Mouse (Mus musculus): ENCODE measurements at regions not wholly inside any gene's neighbourhood (a gene's known extent, or its start where the extent isn't known, plus 50 kb on each side); places are given as distances from the start of the nearest gene placed in this dataset.
"Not testable (repeated sequence)": the region's sequence is repeated elsewhere in the genome, so short reads cannot be mapped to it uniquely, and the experiment has no call there.

- Histone ChIP-seq H3K4me1 (replicated peaks; ENCODE audit: control insufficient read depth, insufficient read depth, low read length) (no peaks in the 10 kb centered on the region), H3K4me3 (ENCODE audit: control insufficient read depth, insufficient read depth, low read length) (no peak overlapping the region), H3K36me3 (ENCODE audit: control insufficient read depth, insufficient read depth, low read length) (no peaks in the 10 kb centered on the region), H3K27ac (ENCODE audit: control insufficient read depth, insufficient read depth, low read length) (no peak overlapping the region), H3K27me3 (ENCODE audit: control insufficient read depth, insufficient read depth, low read length) (no peaks in the 10 kb centered on the region)
- no peak for DNase-seq
- no peak for TF ChIP-seq CTCF (IDR thresholded peaks at IDR 0.05; ENCODE audit: borderline replicate concordance, control insufficient read depth, extremely low read depth, insufficient read depth, low read length, poor library complexity)
- no peak for TF ChIP-seq POLR2A (IDR thresholded peaks at IDR 0.05; ENCODE audit: control insufficient read depth, extremely low read depth, insufficient read depth, low read length, poor library complexity)
These were observed 96.7 kb upstream of the Tbl1x start for GRCm38 (mm10) chrX:77414156-77414555.

GRCm38 (mm10) chrX:77417766-77418165 lies 93.0 kb upstream of the Tbl1x start:
- no peak for TF ChIP-seq POLR2A (IDR thresholded peaks at IDR 0.05; ENCODE audit: control insufficient read depth, extremely low read depth, insufficient read depth, low read length, poor library complexity)
- no peak for TF ChIP-seq CTCF (IDR thresholded peaks at IDR 0.05; ENCODE audit: borderline replicate concordance, control insufficient read depth, extremely low read depth, insufficient read depth, low read length, poor library complexity)
- Histone ChIP-seq H3K27ac (ENCODE audit: control insufficient read depth, insufficient read depth, low read length) (no peak overlapping the region), H3K27me3 (ENCODE audit: control insufficient read depth, insufficient read depth, low read length) (no peaks in the 10 kb centered on the region), H3K4me3 (ENCODE audit: control insufficient read depth, insufficient read depth, low read length) (no peak overlapping the region), H3K36me3 (ENCODE audit: control insufficient read depth, insufficient read depth, low read length) (no peaks in the 10 kb centered on the region), H3K4me1 (replicated peaks; ENCODE audit: control insufficient read depth, insufficient read depth, low read length) (no peaks in the 10 kb centered on the region)
- peak; percentile 29 for DNase-seq

- no peak overlapping the region for H3K27ac ChIP-seq (ENCODE audit: control insufficient read depth, insufficient read depth, low read length)
- TF ChIP-seq POLR2A (IDR thresholded peaks at IDR 0.05; ENCODE audit: control insufficient read depth, extremely low read depth, insufficient read depth, low read length, poor library complexity) (no peak), CTCF (IDR thresholded peaks at IDR 0.05; ENCODE audit: borderline replicate concordance, control insufficient read depth, extremely low read depth, insufficient read depth, low read length, poor library complexity) (no peak)
- 93% methylated on average over 2 of the region's 2 CpGs for WGBS
- no peaks in the 10 kb centered on the region for H3K27me3 ChIP-seq (ENCODE audit: control insufficient read depth, insufficient read depth, low read length)
- no peaks in the 10 kb centered on the region for H3K36me3 ChIP-seq (ENCODE audit: control insufficient read depth, insufficient read depth, low read length)
- H3K4me1 ChIP-seq (replicated peaks; ENCODE audit: control insufficient read depth, insufficient read depth, low read length), result peaks cover 2% of the 10 kb centered on the region; the same call in 1 of the 2 replicates
- DNase-seq, result no peak
- no peak overlapping the region for H3K4me3 ChIP-seq (ENCODE audit: control insufficient read depth, insufficient read depth, low read length)
These were observed 88.6 kb upstream of the Tbl1x start for GRCm38 (mm10) chrX:77422206-77422605.

- WGBS, result 94% methylated on average over 3 of the region's 3 CpGs
These were observed 85.8 kb upstream of the Tbl1x start for GRCm38 (mm10) chrX:77424792-77425727.

GRCm38 (mm10) chrX:77425728-77426102 lies 85.1 kb upstream of the Tbl1x start:
- not testable (repeated sequence) for H3K4me3 ChIP-seq (ENCODE audit: control insufficient read depth, insufficient read depth, low read length); H3K4me1 ChIP-seq (replicated peaks; ENCODE audit: control insufficient read depth, insufficient read depth, low read length); DNase-seq; H3K36me3 ChIP-seq (ENCODE audit: control insufficient read depth, insufficient read depth, low read length); H3K27me3 ChIP-seq (ENCODE audit: control insufficient read depth, insufficient read depth, low read length); H3K27ac ChIP-seq (ENCODE audit: control insufficient read depth, insufficient read depth, low read length)
- 97% methylated on average over 3 of the region's 3 CpGs for WGBS

More at GRCm38 (mm10) chrX:77424792-77425727, 85.8 kb upstream of the Tbl1x start:
- Histone ChIP-seq H3K4me1 (replicated peaks; ENCODE audit: control insufficient read depth, insufficient read depth, low read length) (peaks cover 2% of the 10 kb centered on the region; the same call in 1 of the 2 replicates), H3K27ac (ENCODE audit: control insufficient read depth, insufficient read depth, low read length) (no peak overlapping the region), H3K36me3 (ENCODE audit: control insufficient read depth, insufficient read depth, low read length) (no peaks in the 10 kb centered on the region), H3K4me3 (ENCODE audit: control insufficient read depth, insufficient read depth, low read length) (no peak overlapping the region), H3K27me3 (ENCODE audit: control insufficient read depth, insufficient read depth, low read length) (no peaks in the 10 kb centered on the region)
- TF ChIP-seq POLR2A (IDR thresholded peaks at IDR 0.05; ENCODE audit: control insufficient read depth, extremely low read depth, insufficient read depth, low read length, poor library complexity), result no peak
- no peak for TF ChIP-seq CTCF (IDR thresholded peaks at IDR 0.05; ENCODE audit: borderline replicate concordance, control insufficient read depth, extremely low read depth, insufficient read depth, low read length, poor library complexity)
- DNase-seq, result no peak

GRCm38 (mm10) chrX:77426836-77427235 lies 84.0 kb upstream of the Tbl1x start:
- DNase-seq; H3K27ac ChIP-seq (ENCODE audit: control insufficient read depth, insufficient read depth, low read length); H3K36me3 ChIP-seq (ENCODE audit: control insufficient read depth, insufficient read depth, low read length); H3K27me3 ChIP-seq (ENCODE audit: control insufficient read depth, insufficient read depth, low read length); H3K4me3 ChIP-seq (ENCODE audit: control insufficient read depth, insufficient read depth, low read length); H3K4me1 ChIP-seq (replicated peaks; ENCODE audit: control insufficient read depth, insufficient read depth, low read length): not testable (repeated sequence)
- WGBS, result 95% methylated on average over 6 of the region's 6 CpGs

GRCm38 (mm10) chrX:77432001-77432565 lies 78.7 kb upstream of the Tbl1x start:
- no peaks in the 10 kb centered on the region for H3K36me3 ChIP-seq (ENCODE audit: control insufficient read depth, insufficient read depth, low read length)
- H3K27ac ChIP-seq (ENCODE audit: control insufficient read depth, insufficient read depth, low read length), result no peak overlapping the region
- H3K4me3 ChIP-seq (ENCODE audit: control insufficient read depth, insufficient read depth, low read length), result no peak overlapping the region
- DNase-seq, result no peak
- no peaks in the 10 kb centered on the region; the same call in none of the 2 replicates for H3K4me1 ChIP-seq (replicated peaks; ENCODE audit: control insufficient read depth, insufficient read depth, low read length)
- no peak for TF ChIP-seq POLR2A (IDR thresholded peaks at IDR 0.05; ENCODE audit: control insufficient read depth, extremely low read depth, insufficient read depth, low read length, poor library complexity)
- no peak for TF ChIP-seq CTCF (IDR thresholded peaks at IDR 0.05; ENCODE audit: borderline replicate concordance, control insufficient read depth, extremely low read depth, insufficient read depth, low read length, poor library complexity)
- H3K27me3 ChIP-seq (ENCODE audit: control insufficient read depth, insufficient read depth, low read length), result no peaks in the 10 kb centered on the region
- WGBS, result 100% methylated on average over 2 of the region's 2 CpGs
